Mouse (Mus musculus) ovary, postnatal 10 days (tissue): ENCODE data around the gene Agbl1.
A peak's percentile ranks its signal among the peaks of the same experiment; 100 is the strongest.
"Not testable (repeated sequence)": the region's sequence is repeated elsewhere in the genome, so short reads cannot be mapped to it uniquely, and the experiment has no call there.

Experiments
- DNase-seq: peaks from one replicate; pipeline ENCODE4 v3.0.0; 2022; ENCODE audit warnings: low spot score

Gene Agbl1

DNA sequence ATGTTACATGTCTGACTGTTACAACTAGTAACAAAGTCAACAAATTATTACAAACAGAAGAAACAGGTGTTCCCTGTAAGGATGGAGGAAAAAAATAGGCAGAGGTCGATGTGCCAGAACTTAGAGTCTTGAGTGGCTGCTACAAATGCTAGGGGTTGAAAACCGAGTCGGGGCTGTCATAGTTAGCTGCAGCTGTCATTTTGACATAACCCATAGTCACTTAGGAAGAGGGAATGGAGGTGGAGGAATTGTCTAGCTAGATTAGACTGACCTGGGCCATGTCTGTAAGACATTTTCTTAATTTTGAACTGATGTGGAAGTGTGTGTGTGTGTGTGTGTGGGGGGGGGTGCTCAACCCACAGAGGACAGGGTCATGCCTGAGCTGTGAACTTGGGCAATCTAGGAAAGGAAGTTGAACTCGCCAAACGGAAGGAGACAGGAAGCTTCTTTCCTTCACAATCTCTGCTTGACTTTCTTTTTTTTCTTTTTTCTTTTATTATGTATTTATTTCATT, 364.9 kb downstream of the Agbl1 start:
- DNase-seq, result no peak

GRCm38 (mm10) chr7:76597812-76598211, 368.1 kb downstream of the Agbl1 start:
- no peak for DNase-seq

GRCm38 (mm10) chr7:76600050-76600690, 370.5 kb downstream of the Agbl1 start:
- DNase-seq, result no peak

DNA sequence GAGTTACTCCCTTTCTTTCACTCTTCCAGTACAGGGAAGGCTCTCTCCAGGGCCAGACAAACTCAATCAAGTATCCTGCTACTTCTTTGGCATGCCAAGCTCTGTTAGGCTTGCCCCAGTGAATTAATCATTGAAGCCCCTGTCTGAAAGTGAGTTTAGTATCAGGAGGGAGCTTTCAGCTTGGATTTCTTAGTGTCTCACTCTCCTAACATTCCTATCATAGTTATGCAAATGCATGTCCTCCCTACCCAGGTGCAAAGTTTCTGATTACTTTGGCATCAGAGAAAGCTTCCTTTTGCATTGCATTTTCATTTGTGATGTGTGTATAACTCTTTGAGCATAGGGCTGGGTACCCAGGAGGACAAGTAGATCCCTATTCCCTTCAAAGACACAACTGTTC, 399.8 kb downstream of the Agbl1 start:
- DNase-seq, result no peak

- no peak for DNase-seq
Observed at GRCm38 (mm10) chr7:76650984-76651383, 421.3 kb downstream of the Agbl1 start.

GRCm38 (mm10) chr7:76661072-76661471, 431.4 kb downstream of the Agbl1 start:
- no peak for DNase-seq

GRCm38 (mm10) chr7:76674856-76675255, 445.2 kb downstream of the Agbl1 start:
- DNase-seq, result no peak

- no peak for DNase-seq
Observed at GRCm38 (mm10) chr7:76701224-76701623, 471.5 kb downstream of the Agbl1 start.

DNA sequence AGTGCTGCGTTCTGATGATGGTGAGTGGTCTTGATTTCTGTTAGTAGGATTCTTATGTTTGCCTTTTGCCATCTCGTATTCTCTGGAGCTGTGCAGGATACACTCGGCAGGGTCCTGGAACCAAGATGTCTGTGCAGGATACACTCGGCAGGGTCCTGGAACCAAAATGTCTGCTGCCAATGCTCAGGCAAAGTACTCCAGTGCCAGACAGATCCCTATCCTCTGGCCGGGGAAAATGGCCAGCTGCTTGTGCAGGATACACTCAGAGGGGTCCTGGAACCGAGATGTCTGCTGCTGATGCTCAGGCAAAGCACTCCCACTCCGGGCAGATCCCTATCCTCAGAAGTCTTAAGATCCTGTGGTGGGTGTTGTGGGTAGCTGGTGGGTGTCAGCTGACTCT, 502.5 kb downstream of the Agbl1 start:
- DNase-seq, result not testable (repeated sequence)

- no peak for DNase-seq
Observed at GRCm38 (mm10) chr7:76777237-76777855, 547.7 kb downstream of the Agbl1 start.

GRCm38 (mm10) chr7:76780446-76780845, 550.8 kb downstream of the Agbl1 start:
- no peak for DNase-seq

- DNase-seq, result no peak
Observed at GRCm38 (mm10) chr7:76788561-76789306, 559.0 kb downstream of the Agbl1 start.

GRCm38 (mm10) chr7:76790041-76790440, 560.4 kb downstream of the Agbl1 start:
- no peak for DNase-seq

DNA sequence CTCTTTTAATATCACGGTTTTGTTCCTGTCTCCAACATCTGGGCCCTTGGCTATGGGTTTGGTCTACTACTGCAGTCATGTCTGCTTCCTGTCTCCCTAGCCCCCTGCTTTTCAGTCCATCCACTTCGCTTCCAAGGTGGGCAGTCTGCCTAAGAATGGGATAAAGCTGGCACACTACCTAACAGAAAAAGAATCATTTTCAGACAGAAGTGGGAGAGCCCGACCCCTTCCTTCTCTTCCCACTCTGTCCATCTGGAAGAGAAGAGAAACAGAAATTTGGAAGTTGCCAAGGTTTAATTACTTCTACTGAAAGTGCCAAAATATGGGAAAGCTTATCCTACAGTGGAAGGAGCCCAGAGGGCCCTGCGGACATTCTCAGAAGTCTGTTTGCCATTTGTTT, 561.6 kb downstream of the Agbl1 start:
- peak; percentile 5 for DNase-seq

- no peak for DNase-seq
Observed at GRCm38 (mm10) chr7:76810003-76810402, 580.3 kb downstream of the Agbl1 start.

GRCm38 (mm10) chr7:76820571-76820970, 590.9 kb downstream of the Agbl1 start:
- no peak for DNase-seq

DNA sequence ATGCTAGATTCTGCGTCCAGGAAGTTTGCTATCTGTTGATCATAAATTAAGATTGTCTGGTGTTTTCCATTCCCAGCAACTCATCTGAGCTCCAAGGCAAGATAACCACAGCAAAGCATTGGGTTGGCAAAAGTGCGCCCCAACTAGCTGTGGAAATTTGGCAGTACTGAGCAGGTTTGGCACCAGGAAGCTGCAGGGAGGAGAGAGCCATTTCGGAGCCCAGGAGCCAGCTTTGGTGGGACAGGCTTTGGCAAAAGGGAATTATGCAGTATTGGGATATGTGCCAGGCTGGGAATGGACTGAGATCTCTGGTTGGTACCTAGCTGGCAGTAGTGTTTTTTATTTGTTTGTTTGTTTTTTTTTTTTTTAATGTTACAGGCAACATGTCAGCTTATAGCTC, 612.5 kb downstream of the Agbl1 start:
- DNase-seq, result no peak

GRCm38 (mm10) chr7:76889416-76890209, 659.9 kb downstream of the Agbl1 start:
- no peak for DNase-seq

DNA sequence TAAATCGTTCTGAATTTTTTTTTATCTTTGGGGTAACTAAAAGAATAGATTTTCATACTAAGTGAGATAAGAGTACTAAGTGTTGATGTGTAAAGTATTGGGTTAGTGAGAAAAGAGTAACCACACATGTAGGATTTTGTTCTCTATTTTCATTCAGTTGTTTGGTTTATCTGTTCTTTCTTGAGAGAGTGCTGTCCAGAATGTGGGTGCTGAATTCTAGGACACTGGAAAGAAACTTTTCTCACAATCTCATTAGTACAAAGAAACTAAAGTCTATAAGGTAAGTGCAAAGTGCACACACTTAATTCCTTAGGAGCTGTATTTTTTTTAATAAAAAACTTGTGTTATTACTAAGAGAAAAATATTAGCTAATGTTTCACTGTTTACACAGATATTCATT, 674.4 kb downstream of the Agbl1 start:
- DNase-seq, result no peak

- no peak for DNase-seq
Observed at GRCm38 (mm10) chr7:76911672-76912071, 682.0 kb downstream of the Agbl1 start.

- no peak for DNase-seq
Observed at GRCm38 (mm10) chr7:76918871-76919270, 689.2 kb downstream of the Agbl1 start.

DNA sequence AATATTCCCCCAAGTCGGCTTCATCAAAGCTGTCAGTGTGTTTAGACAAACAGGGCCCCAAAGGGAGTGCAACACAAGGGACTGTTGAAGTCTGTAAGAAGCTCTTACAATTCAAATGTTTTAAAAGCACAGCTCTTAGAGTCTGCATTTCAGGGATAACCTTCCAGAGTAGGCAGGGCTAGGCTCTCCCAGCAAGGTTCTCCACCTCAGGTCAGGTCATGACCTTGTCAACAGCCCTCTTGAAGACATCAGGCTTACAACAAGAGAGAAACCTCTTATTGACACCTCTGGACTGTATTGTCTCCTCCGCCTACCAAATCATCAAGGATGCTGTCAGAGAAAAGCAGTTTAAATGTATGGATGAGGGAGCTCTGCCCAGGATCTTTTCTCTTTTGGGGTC, 692.0 kb downstream of the Agbl1 start:
- no peak for DNase-seq
